ENCODE assay signal across 16 mouse cellular contexts in genomic region chr7:119270826-119271420, GRCm38 (mm10).
DNase-seq lines count a peak whose midpoint lies in the region; ATAC-seq lines count a peak whose summit lies in the region.
"Had no signal": no experiment of that assay in that cellular context is flagged by ENCODE, and none has a peak within 500 bp of the region (broad histone marks: within the 10 kb centered on the region; RNA-seq: fewer than 3 reads in every experiment).

No protein-coding gene starts in this region.

- no peaks in the 10 kb centered on the region for H3K36me3 ChIP-seq in midbrain, embryonic 14.5 days (ENCODE audit: control insufficient read depth, insufficient read depth, low read length)
- no peaks in the 10 kb centered on the region for H3K36me3 ChIP-seq in midbrain, embryonic 10.5 days
- no peaks in the 10 kb centered on the region for H3K36me3 ChIP-seq in liver, embryonic 13.5 days
- H3K36me3 ChIP-seq: forebrain, embryonic 15.5 days; limb, embryonic 15.5 days had no signal

- H3K4me3 ChIP-seq in midbrain, embryonic 14.5 days (replicated peaks; ENCODE audit: low read depth, low read length), result no peak overlapping the region
- H3K4me3 ChIP-seq in midbrain, embryonic 10.5 days, result no peak overlapping the region
- H3K4me3 ChIP-seq in liver, embryonic 13.5 days (replicated peaks), result peak overlapping the region; percentile 33
- H3K4me3 ChIP-seq: forebrain, embryonic 15.5 days; limb, embryonic 15.5 days had no signal

- H3K4me2 ChIP-seq in midbrain, embryonic 14.5 days (ENCODE audit: low read length), result no peak overlapping the region
- peak overlapping the region; percentile 50 for H3K4me2 ChIP-seq in liver, embryonic 13.5 days
- H3K4me2 ChIP-seq: forebrain, embryonic 15.5 days; limb, embryonic 15.5 days had no signal

- H3K9ac ChIP-seq in midbrain, embryonic 14.5 days (replicated peaks; ENCODE audit: low read length), result no peak overlapping the region
- peak overlapping the region; percentile 66 for H3K9ac ChIP-seq in liver, embryonic 13.5 days
- H3K9ac ChIP-seq: forebrain, embryonic 15.5 days; limb, embryonic 15.5 days had no signal

- peak; percentile 1 for DNase-seq in embryo, embryonic 11 days
- no peak for DNase-seq in embryo, embryonic 9.5 days (ENCODE audit: extremely low spot score)
- peak; percentile 52 for DNase-seq in midbrain, embryonic 14.5 days
- no peak for DNase-seq in midbrain, embryonic 10.5 days (ENCODE audit: low spot score)
- DNase-seq in liver, embryonic 13.5 days, result peak; percentile 63
- no peak for DNase-seq in ovary, postnatal 36 days (ENCODE audit: low spot score)
- DNase-seq: adrenal gland, adult 2 months; cerebellum, postnatal 14 days; heart, postnatal 36 days; kidney, adult 2 months; retina, postnatal 1 day; thymus, postnatal 25 days had no signal

- no peak for ATAC-seq in midbrain, embryonic 14.5 days (ENCODE audit: low FRiP score, low TSS enrichment)
- peak; percentile 99 for ATAC-seq in liver, embryonic 13.5 days (ENCODE audit: low read depth)
- ATAC-seq in megakaryocyte, adult 5-6 weeks (ENCODE audit: poor library complexity, severe bottlenecking), result no peak
- no peak for ATAC-seq in frontal cortex, adult (ENCODE audit: low TSS enrichment)
- ATAC-seq: forebrain, embryonic 15.5 days had no signal

- H3K9me3 ChIP-seq in midbrain, embryonic 14.5 days (ENCODE audit: control insufficient read depth, low read length), result no peaks in the 10 kb centered on the region
- H3K9me3 ChIP-seq in midbrain, embryonic 10.5 days (replicated peaks), result no peaks in the 10 kb centered on the region
- H3K9me3 ChIP-seq in liver, embryonic 13.5 days (replicated peaks), result no peaks in the 10 kb centered on the region
- H3K9me3 ChIP-seq: forebrain, embryonic 15.5 days; limb, embryonic 15.5 days had no signal

- H3K27me3 ChIP-seq in midbrain, embryonic 14.5 days (ENCODE audit: control insufficient read depth, insufficient read depth, low read length), result no peaks in the 10 kb centered on the region
- H3K27me3 ChIP-seq in midbrain, embryonic 10.5 days (ENCODE audit: low read depth, poor library complexity, severe bottlenecking), result no peaks in the 10 kb centered on the region
- no peaks in the 10 kb centered on the region for H3K27me3 ChIP-seq in liver, embryonic 13.5 days
- H3K27me3 ChIP-seq: forebrain, embryonic 15.5 days; limb, embryonic 15.5 days had no signal

- no peaks in the 10 kb centered on the region for H3K4me1 ChIP-seq in midbrain, embryonic 14.5 days (ENCODE audit: control insufficient read depth, insufficient read depth, low read length)
- H3K4me1 ChIP-seq in midbrain, embryonic 10.5 days, result peaks cover 9% of the 10 kb centered on the region
- H3K4me1 ChIP-seq in liver, embryonic 13.5 days (replicated peaks), result peaks cover 39% of the 10 kb centered on the region
- H3K4me1 ChIP-seq: forebrain, embryonic 15.5 days; limb, embryonic 15.5 days had no signal

- WGBS in midbrain, embryonic 14.5 days, result 40% methylated on average over 8 of the region's 8 CpGs
- WGBS in midbrain, embryonic 10.5 days, result 62% methylated on average over 8 of the region's 8 CpGs
- 24% methylated on average over 8 of the region's 8 CpGs for WGBS in liver, embryonic 13.5 days (ENCODE audit: insufficient replicate concordance)

- H3K27ac ChIP-seq in midbrain, embryonic 14.5 days (replicated peaks; ENCODE audit: low read depth, low read length), result peak overlapping the region; percentile 33
- H3K27ac ChIP-seq in midbrain, embryonic 10.5 days (replicated peaks), result no peak overlapping the region
- peak overlapping the region; percentile 88 for H3K27ac ChIP-seq in liver, embryonic 13.5 days
- H3K27ac ChIP-seq: forebrain, embryonic 15.5 days; limb, embryonic 15.5 days had no signal

Comparison
In these comparisons a context has a peak if more than half of its experiments do, and no peak if none do; other contexts are left out.
1. DNase-seq: peak in embryo, embryonic 11 days (single experiment), midbrain, embryonic 14.5 days (single experiment) and liver, embryonic 13.5 days (single experiment); none in embryo, embryonic 9.5 days (single experiment), midbrain, embryonic 10.5 days (single experiment) and ovary, postnatal 36 days (single experiment).